Mouse (Mus musculus): ENCODE results near the gene Mtch1.
"Not testable (repeated sequence)": the region's sequence is repeated elsewhere in the genome, so short reads cannot be mapped to it uniquely, and the experiment has no call there.

The Mtch1 gene

DNA sequence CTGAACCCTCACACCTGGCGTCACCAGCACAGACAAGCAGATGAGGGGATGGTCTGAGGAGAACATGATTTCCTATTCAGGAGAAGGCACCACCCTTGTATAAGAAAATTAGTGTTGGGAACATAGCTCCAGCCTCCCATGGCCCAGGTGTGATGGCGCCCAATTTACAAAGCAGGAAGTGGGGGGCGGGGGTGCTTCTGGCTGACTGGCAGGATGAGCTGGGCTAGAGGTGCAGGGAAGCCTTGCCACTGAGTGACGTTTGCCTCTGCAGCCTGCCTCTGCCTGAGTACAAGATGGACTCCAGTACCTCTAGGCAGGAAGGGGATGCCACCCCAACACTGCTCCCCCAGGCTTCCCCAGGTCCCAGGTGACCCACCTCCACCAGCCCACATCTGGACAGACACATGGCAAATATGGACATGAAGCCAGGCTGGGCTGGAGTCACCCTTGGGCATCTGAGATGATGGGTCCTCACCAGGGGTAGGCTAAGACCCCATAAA lies 15.5 kb downstream of the Mtch1 start:
- no peak for DNase-seq (ENCODE audit: low spot score)

- no peak for DNase-seq (ENCODE audit: low spot score)
Measured at GRCm38 (mm10) chr17:29330671-29331410, 16.9 kb downstream of the Mtch1 start.

GRCm38 (mm10) chr17:29330221-29330620 lies 17.5 kb downstream of the Mtch1 start:
- DNase-seq (ENCODE audit: low spot score): no peak

- DNase-seq (ENCODE audit: low spot score): no peak
Measured at GRCm38 (mm10) chr17:29327691-29328090, 20.0 kb downstream of the Mtch1 start.

DNA sequence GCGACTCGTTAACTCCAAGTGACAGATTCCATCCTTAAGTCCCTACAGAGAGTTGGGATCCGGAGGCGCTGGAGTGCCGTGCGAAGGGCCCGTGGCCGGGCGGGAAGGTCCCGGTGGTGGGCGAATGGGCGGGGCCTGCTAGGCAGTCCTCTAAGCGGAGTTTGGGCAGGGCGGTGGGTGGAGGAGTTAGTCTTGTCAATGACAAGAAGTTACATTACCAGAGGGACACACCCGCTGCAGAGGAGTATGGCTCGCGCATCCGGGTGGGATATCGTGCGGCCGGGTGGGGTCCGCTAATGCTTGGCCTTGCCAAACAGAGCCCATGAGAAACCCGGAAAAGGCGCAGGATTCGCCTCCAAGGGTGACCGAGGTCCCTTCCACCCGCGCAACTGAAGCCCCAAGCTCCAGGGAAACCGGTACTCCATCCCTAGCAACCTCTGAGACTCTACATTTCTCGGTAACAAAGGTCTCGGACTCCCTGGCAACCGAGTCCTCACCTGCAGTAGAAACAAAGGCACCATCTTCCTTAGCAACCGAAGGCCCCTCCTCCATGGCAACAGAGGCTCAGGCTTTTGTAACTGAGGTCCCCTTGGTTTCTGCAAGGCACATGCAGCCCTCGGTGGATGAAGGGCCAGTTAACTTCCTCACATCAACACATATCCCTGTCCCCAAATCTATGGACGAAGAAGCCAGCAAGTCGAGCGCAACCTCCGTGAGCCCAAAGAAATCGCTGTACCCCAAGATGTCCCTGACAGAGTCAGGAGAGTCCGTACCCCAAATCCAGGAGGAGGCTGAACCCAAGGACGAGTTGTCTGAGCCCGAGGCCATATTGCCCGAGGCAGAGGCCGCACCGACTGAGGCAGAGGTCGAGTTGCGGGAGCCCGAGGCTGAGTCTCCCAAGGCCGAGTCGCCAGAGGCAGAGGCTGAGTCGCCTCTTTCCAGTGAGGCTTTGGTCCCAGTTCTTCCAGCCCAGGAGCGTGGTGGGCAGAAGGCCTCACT lies 20.9 kb downstream of the Mtch1 start:
- no peak for DNase-seq (ENCODE audit: low spot score)

GRCm38 (mm10) chr17:29325831-29326230 lies 21.9 kb downstream of the Mtch1 start:
- no peak for DNase-seq (ENCODE audit: low spot score)

- DNase-seq (ENCODE audit: low spot score): no peak
Measured at GRCm38 (mm10) chr17:29323625-29324024, 24.1 kb downstream of the Mtch1 start.

- no peak for DNase-seq (ENCODE audit: low spot score)
Measured at GRCm38 (mm10) chr17:29322603-29322962, 25.2 kb downstream of the Mtch1 start.

- DNase-seq (ENCODE audit: low spot score): no peak
Measured at GRCm38 (mm10) chr17:29321765-29322602, 25.8 kb downstream of the Mtch1 start.

DNA sequence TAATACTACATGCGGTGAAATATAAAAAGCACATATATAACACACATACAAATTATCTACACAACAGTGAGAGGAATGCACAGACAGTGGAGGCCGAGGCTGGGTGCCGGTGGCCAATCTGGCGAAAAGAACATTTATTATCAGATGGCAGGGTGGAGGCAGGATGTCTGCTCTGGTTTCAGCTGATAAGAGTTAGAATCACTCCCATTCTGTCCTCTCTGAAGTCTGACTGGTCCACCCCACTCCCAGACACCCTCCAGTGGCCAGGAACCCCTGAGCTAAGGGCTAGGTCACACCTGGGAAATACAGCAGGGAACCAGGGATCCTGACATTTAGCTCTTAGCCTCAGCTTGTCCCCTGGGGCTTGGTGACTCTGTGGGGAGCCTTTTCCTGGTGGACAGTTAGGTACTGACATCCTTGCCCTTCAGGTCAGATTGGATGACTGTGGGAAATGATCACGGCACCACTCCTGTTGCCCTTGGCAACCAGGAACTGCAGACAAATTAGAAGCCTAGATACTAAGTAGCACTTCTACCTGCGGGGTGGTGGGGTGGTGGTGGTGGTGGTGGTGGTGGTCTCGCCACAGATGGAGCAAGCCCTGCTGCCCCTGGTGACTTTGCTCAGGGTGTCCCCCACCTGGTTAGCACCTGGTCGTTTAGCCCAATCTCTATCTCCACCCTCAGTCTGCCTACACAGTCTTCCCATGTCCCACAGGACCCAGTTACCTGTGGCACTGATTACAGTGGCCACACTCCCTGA lies 27.7 kb downstream of the Mtch1 start:
- no peak for DNase-seq (ENCODE audit: low spot score)

DNA sequence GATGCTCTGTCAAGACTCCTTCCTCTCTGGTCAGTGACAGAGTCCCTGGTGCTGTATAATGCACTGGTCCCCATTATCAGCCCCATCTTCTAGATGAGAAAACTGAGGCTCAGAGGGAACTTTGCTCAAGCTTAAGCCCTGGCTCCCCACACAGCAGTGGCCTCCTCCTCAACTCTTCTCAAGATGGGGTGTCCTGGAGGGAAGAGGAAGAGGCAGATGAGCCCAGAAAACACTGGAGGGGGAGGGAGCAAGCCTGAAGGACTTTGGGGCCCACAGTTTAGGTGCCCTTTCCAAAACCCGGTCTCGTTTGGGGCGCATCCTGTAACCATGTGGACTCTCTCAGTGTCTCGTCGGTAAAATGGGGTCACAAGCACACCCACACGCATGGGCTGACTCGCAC lies 28.3 kb downstream of the Mtch1 start:
- no peak for DNase-seq (ENCODE audit: low spot score)

- DNase-seq (ENCODE audit: low spot score): no peak
Measured at GRCm38 (mm10) chr17:29318731-29319250, 28.9 kb downstream of the Mtch1 start.

DNA sequence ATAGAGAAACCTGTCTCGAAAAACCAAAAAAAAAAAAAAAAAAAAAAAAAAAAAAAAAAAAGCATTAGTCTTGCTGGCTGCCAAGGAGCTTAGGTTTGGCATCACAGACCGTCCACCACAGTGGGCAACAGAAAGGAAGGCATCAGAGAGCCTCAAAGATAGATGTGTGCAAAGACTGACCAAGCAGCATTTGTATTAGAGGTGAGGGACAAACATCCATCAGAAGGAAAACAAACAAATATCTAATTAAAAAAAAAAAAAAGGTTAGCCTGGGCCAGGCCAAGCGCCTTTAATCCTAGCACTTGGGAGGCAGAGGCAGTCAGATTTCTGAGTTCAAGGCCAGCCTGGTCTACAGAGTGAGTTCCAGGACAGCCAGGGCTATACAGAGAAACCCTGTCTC lies 30.4 kb downstream of the Mtch1 start, which contains the start of gene Pi16:
Pi16 (plus strand) TSS at position 301 of the 400 bp plus-strand sequence.
- not testable (repeated sequence) for DNase-seq (ENCODE audit: low spot score)

- DNase-seq (ENCODE audit: low spot score): no peak
Measured at GRCm38 (mm10) chr17:29316891-29317290, 30.8 kb downstream of the Mtch1 start.

- DNase-seq (ENCODE audit: low spot score): no peak
Measured at GRCm38 (mm10) chr17:29315672-29316465, 31.9 kb downstream of the Mtch1 start.

GRCm38 (mm10) chr17:29313300-29313699 lies 34.4 kb downstream of the Mtch1 start:
- DNase-seq (ENCODE audit: low spot score): no peak

- no peak for DNase-seq (ENCODE audit: low spot score)
Measured at GRCm38 (mm10) chr17:29312082-29312481, 35.7 kb downstream of the Mtch1 start.

GRCm38 (mm10) chr17:29311602-29312001 lies 36.1 kb downstream of the Mtch1 start:
- no peak for DNase-seq (ENCODE audit: low spot score)

- no peak for DNase-seq (ENCODE audit: low spot score)
Measured at GRCm38 (mm10) chr17:29310056-29310623, 37.6 kb downstream of the Mtch1 start.

DNA sequence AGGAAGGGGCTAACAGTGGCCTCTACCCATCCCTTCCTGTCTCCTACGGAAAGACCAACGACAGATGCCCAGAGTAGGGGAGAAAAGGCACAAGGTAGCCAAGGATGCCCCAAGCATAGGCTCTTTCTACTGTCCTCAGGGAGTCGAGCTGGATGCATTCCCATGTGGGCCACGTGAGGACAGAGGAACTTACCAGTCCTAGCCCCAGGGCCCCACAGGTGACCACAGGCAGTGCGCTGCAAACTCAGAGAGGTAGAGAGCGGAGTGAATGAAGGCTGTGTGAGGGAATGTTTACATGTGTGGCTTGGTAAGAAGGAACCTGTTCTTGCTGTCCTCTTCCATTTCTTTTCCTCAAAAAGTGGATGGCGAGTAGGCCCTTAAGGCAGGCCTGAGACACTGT lies 41.9 kb downstream of the Mtch1 start:
- DNase-seq (ENCODE audit: low spot score): no peak
